Mouse (Mus musculus): ENCODE results near the gene Dgkg. TPM values are rescaled to one million over a fixed set of nuclear protein-coding genes. Genes with fewer than 3 reads are reported as not detected.

Dgkg gene
- polyA plus RNA-seq, 1 experiment from 2014 or later = 3.5 TPM

- WGBS = 89% methylated on average over 2 of the region's 2 CpGs
- Histone ChIP-seq H3K9me3 (ENCODE audit: control insufficient read depth) (no peaks in the 10 kb centered on the region), H3K9ac (ENCODE audit: low read depth, low read length) (no peak overlapping the region), H3K4me1 (replicated peaks; ENCODE audit: control insufficient read depth, insufficient read depth, low read length) (0 out of 2 replicates have a peak, but pooled peaks cover 4% of the 10 kb centered on the region), H3K4me2 (replicated peaks; ENCODE audit: low read depth) (no peak overlapping the region), H3K27ac (ENCODE audit: low read depth, low read length) (no peak overlapping the region), H3K4me3 (ENCODE audit: low read depth, low read length) (no peak overlapping the region), H3K36me3 (ENCODE audit: control insufficient read depth, insufficient read depth) (no peaks in the 10 kb centered on the region), H3K27me3 (replicated peaks; ENCODE audit: control insufficient read depth, insufficient read depth, low read length) (no peaks in the 10 kb centered on the region)
- no peak for TF ChIP-seq CTCF (IDR thresholded peaks at IDR 0.05; ENCODE audit: low read depth)
- ATAC-seq = no peak
Observed at GRCm38 (mm10) chr16:22431335-22431734, 225.7 kb downstream of the Dgkg start.

GRCm38 (mm10) chr16:22430211-22430951 is 226.6 kb downstream of the Dgkg start:
- H3K27me3 ChIP-seq (replicated peaks; ENCODE audit: control insufficient read depth, insufficient read depth, low read length) = no peaks in the 10 kb centered on the region
- H3K9ac ChIP-seq (ENCODE audit: low read depth, low read length) = no peak overlapping the region
- WGBS = 83% methylated on average over 16 of the region's 16 CpGs
- no peaks in the 10 kb centered on the region for H3K9me3 ChIP-seq (ENCODE audit: control insufficient read depth)
- no peak overlapping the region for H3K27ac ChIP-seq (ENCODE audit: low read depth, low read length)
- H3K4me3 ChIP-seq (ENCODE audit: low read depth, low read length) = no peak overlapping the region
- no peak overlapping the region for H3K4me2 ChIP-seq (replicated peaks; ENCODE audit: low read depth)
- no peaks in the 10 kb centered on the region for H3K36me3 ChIP-seq (ENCODE audit: control insufficient read depth, insufficient read depth)
- H3K4me1 ChIP-seq (replicated peaks; ENCODE audit: control insufficient read depth, insufficient read depth, low read length) = 0 out of 2 replicates have a peak, but pooled peaks cover 4% of the 10 kb centered on the region
- TF ChIP-seq CTCF (IDR thresholded peaks at IDR 0.05; ENCODE audit: low read depth) = no peak
- ATAC-seq = no peak

GRCm38 (mm10) chr16:22429377-22429776 is 227.6 kb downstream of the Dgkg start:
- ATAC-seq = no peak; the same call in 1 of the 2 replicates
- H3K4me1 ChIP-seq (replicated peaks; ENCODE audit: control insufficient read depth, insufficient read depth, low read length) = 0 out of 2 replicates have a peak, but pooled peaks cover 4% of the 10 kb centered on the region
- H3K27me3 ChIP-seq (replicated peaks; ENCODE audit: control insufficient read depth, insufficient read depth, low read length) = no peaks in the 10 kb centered on the region
- peak overlapping the region; percentile 6; the same call in 1 of the 2 replicates for H3K4me3 ChIP-seq (ENCODE audit: low read depth, low read length)
- H3K36me3 ChIP-seq (ENCODE audit: control insufficient read depth, insufficient read depth) = no peaks in the 10 kb centered on the region
- TF ChIP-seq CTCF (IDR thresholded peaks at IDR 0.05; ENCODE audit: low read depth) = no peak
- H3K9me3 ChIP-seq (ENCODE audit: control insufficient read depth) = no peaks in the 10 kb centered on the region
- no peak overlapping the region for H3K9ac ChIP-seq (ENCODE audit: low read depth, low read length)
- peak overlapping the region; percentile 59 for H3K4me2 ChIP-seq (replicated peaks; ENCODE audit: low read depth)
- 16% methylated on average over 8 of the region's 8 CpGs for WGBS
- no peak overlapping the region for H3K27ac ChIP-seq (ENCODE audit: low read depth, low read length)

GRCm38 (mm10) chr16:22428853-22429341 is 228.1 kb downstream of the Dgkg start:
- Histone ChIP-seq H3K27me3 (replicated peaks; ENCODE audit: control insufficient read depth, insufficient read depth, low read length) (no peaks in the 10 kb centered on the region), H3K9me3 (ENCODE audit: control insufficient read depth) (no peaks in the 10 kb centered on the region), H3K9ac (ENCODE audit: low read depth, low read length) (no peak overlapping the region), H3K4me3 (ENCODE audit: low read depth, low read length) (peak overlapping the region; percentile 6; the same call in 1 of the 2 replicates), H3K4me1 (replicated peaks; ENCODE audit: control insufficient read depth, insufficient read depth, low read length) (0 out of 2 replicates have a peak, but pooled peaks cover 4% of the 10 kb centered on the region), H3K36me3 (ENCODE audit: control insufficient read depth, insufficient read depth) (no peaks in the 10 kb centered on the region), H3K4me2 (replicated peaks; ENCODE audit: low read depth) (peak overlapping the region; percentile 59), H3K27ac (ENCODE audit: low read depth, low read length) (no peak overlapping the region)
- peak; percentile 92 for ATAC-seq
- WGBS = 7% methylated on average over 9 of the region's 9 CpGs
- peak; percentile 66 for TF ChIP-seq CTCF (IDR thresholded peaks at IDR 0.05; ENCODE audit: low read depth)

- Histone ChIP-seq H3K4me1 (replicated peaks; ENCODE audit: control insufficient read depth, insufficient read depth, low read length) (0 out of 2 replicates have a peak, but pooled peaks cover 4% of the 10 kb centered on the region), H3K4me2 (replicated peaks; ENCODE audit: low read depth) (no peak overlapping the region), H3K27ac (ENCODE audit: low read depth, low read length) (no peak overlapping the region), H3K9me3 (ENCODE audit: control insufficient read depth) (no peaks in the 10 kb centered on the region), H3K9ac (ENCODE audit: low read depth, low read length) (no peak overlapping the region), H3K36me3 (ENCODE audit: control insufficient read depth, insufficient read depth) (no peaks in the 10 kb centered on the region), H3K27me3 (replicated peaks; ENCODE audit: control insufficient read depth, insufficient read depth, low read length) (no peaks in the 10 kb centered on the region), H3K4me3 (ENCODE audit: low read depth, low read length) (no peak overlapping the region)
- 85% methylated on average over 7 of the region's 7 CpGs for whole genome bisulfite sequencing
- no peak for ATAC-seq
- no peak for TF ChIP-seq CTCF (IDR thresholded peaks at IDR 0.05; ENCODE audit: low read depth)
Observed at GRCm38 (mm10) chr16:22426866-22427265, 230.2 kb downstream of the Dgkg start.

DNA sequence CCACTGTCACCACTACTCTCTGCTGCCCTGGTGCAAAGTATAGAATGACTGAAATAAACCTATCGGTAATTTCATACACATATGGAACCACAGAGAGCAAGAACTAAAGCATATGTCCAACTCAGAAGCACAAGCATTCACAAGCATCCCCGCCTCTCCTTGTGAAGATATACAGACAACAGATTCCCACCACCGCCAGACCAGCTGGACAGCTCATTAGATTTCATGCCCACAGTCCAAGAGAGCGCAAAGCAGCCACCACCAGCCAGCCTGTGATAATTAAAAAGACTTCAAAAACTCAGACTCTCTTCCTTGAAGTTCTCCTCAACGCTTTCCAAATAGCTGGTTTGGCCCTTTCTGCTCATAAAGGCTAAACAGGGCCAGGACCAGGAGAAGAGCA is 234.8 kb downstream of the Dgkg start:
- H3K4me3 ChIP-seq (ENCODE audit: low read depth, low read length) = no peak overlapping the region
- H3K27ac ChIP-seq (ENCODE audit: low read depth, low read length) = no peak overlapping the region
- TF ChIP-seq CTCF (IDR thresholded peaks at IDR 0.05; ENCODE audit: low read depth) = no peak
- ATAC-seq = no peak
- no peaks in the 10 kb centered on the region for H3K27me3 ChIP-seq (replicated peaks; ENCODE audit: control insufficient read depth, insufficient read depth, low read length)
- no peaks in the 10 kb centered on the region for H3K9me3 ChIP-seq (ENCODE audit: control insufficient read depth)
- peaks cover 4% of the 10 kb centered on the region; the same call in 1 of the 2 replicates for H3K36me3 ChIP-seq (ENCODE audit: control insufficient read depth, insufficient read depth)
- 83% methylated on average over 5 of the region's 5 CpGs for WGBS
- no peak overlapping the region for H3K4me2 ChIP-seq (replicated peaks; ENCODE audit: low read depth)
- H3K4me1 ChIP-seq (replicated peaks; ENCODE audit: control insufficient read depth, insufficient read depth, low read length) = no peaks in the 10 kb centered on the region
- H3K9ac ChIP-seq (ENCODE audit: low read depth, low read length) = no peak overlapping the region

Small RNA genes lying within 50 kb of the gene (microRNA-seq; reads per million reads assigned to microRNA genes)
- gene Mir6362 (not detected), gene Mir8095 (not detected)

Other genes starting within 250 kb of the Dgkg start
- gene Etv5, start 217.5 kb downstream of the Dgkg start, polyA plus RNA-seq (2015; fragmentation: Nextera tagmentation; extraction: Ambion mirVana) = 5.4 and 5.7 TPM in 2 replicates
- gene Crygs, start 154.4 kb upstream of the Dgkg start, polyA plus RNA-seq (2015; fragmentation: Nextera tagmentation; extraction: Ambion mirVana) = not detected in 2 replicates
- gene Tbccd1, start 200.4 kb upstream of the Dgkg start, polyA plus RNA-seq (2015; fragmentation: Nextera tagmentation; extraction: Ambion mirVana) = 14.0 and 14.7 TPM in 2 replicates
- gene Dnajb11, start 200.6 kb upstream of the Dgkg start, polyA plus RNA-seq (2015; fragmentation: Nextera tagmentation; extraction: Ambion mirVana) = 119 and 122 TPM in 2 replicates
- gene Ahsg, start 234.1 kb upstream of the Dgkg start, polyA plus RNA-seq (2015; fragmentation: Nextera tagmentation; extraction: Ambion mirVana) = 0.55 and 1.6 TPM in 2 replicates

Measured in intestine, postnatal 0 days (tissue).